Mouse (Mus musculus) thymus, postnatal 25 days (tissue): ENCODE measurements around the gene Drd4.

Experiments used
- DNase-seq: peaks from one replicate; pipeline ENCODE4 v3.0.0; 2022

Drd4 gene

DNA sequence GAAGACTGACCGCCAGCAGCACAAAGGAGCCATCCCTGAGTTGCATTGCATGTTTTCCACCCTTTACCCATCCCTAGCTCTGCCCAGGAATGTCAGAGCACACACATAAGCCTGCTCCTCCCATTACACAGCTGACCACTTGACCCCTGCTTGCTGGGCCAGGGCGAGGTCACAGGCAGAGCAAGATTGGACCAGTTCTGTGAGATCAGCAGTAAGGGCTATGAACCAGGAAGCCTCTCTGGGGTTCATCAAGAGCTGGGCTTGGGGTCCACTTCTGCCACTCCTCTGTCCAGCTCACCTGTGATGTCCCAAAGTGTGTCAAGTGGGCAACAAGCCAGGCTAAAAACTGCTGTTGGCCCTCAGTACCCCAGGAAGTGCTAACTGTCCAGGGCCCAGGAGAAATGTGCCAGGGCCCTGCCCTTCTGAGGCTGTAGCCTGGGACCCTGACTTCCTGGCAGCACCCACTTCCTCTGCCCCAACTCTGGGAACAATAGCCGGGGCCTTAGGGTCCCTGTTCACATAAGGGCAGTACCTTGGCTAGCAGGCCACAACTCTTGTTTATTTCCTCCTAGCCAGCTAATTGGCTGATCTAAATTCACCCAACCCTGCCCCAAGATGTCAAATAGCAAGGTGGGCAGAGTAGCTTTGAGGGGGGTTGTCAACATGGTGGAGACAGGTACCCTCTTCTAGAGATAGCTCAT, 46.1 kb downstream of the Drd4 start:
- DNase-seq, result no peak

DNA sequence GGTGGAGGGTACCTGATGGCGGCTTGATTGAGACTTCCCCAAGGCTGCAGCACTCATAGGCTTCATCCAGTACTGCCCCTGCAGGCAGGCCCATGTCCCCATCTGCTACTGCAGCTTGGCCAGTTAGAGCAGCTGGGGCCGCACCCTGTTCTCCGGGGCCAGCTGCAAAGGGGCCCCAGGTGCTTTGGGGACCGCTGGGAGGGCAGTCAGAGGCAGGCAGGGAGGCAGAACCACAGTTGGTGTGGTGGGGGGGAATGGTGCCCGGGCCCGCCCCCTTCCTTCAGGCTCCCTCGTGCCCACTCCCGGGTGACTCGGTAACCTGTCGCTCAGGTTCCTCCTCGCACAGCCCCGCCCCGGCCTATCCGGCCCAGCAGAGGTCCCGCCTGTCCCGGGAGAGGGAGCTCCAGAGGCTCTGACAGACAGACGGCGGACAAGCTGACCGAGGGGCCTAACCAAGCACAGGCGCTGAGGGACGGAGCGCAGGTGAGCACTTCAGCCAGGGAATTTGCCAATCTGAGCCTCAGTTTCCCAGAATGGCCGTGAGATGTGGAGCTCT, 46.8 kb downstream of the Drd4 start, which contains the start of gene Eps8l2:
Eps8l2 (plus strand) TSS at position 305 of the 556 bp plus-strand sequence.
- peak; percentile 30 for DNase-seq

DNA sequence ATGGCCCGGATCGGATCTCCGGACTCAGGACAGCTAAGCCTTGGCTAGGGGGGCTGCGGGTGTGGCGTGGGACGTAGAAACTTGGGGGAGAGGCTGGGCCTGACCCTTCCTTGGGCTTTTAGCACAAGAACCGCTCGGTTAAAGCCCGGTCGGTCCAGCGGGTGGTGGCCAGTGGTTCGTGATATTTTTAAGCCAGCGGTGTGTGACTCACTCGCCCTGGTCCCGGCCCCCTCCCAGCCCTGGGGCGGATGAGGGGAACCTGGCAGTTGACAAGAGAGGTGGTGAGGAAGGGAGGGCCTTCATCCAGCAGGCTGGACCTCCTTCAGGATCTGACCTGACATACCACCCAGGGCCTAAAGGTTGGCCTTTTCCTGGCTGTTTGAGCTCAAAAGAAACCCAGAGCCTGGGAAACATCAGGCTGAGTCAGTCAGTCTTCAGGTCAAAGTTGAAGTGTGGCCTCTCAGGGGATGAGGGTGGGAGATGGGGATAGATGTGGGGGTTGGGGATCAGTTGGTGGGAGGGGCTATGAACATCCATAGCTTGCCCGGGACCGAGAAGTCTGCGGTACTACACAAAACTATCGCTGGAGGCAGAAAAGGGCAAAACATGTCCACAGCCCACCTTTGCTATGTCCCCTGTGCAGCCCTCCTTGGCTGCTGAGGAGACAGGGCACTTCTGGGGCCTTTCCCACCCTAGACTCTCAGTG, 47.6 kb downstream of the Drd4 start:
- DNase-seq, result no peak

GRCm38 (mm10) chr7:141340023-141340422, 48.2 kb downstream of the Drd4 start:
- no peak for DNase-seq

GRCm38 (mm10) chr7:141340476-141340875, 48.7 kb downstream of the Drd4 start:
- no peak for DNase-seq

- DNase-seq, result no peak
Observed at GRCm38 (mm10) chr7:141341689-141342226, 50.0 kb downstream of the Drd4 start.

GRCm38 (mm10) chr7:141343230-141343629, 51.4 kb downstream of the Drd4 start:
- DNase-seq, result no peak

DNA sequence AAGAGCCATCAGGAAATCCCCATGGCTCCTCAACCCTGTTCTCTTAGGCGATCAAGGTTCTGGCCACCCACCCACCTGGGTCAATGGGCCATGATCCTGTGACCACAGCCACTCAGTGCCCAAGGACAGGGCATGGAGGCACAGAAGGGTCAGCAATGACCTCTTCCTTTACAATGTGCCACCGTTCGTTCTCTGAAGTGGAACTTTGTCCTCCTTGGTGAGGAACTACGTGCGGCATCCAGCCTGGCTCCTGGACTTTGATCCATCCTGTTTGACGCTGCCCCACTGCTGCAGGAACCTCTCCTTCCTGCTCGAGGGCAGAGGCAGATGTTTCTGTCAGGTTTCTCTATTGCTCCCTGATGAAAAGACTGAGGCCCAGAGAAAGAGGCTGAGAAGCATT, 51.9 kb downstream of the Drd4 start:
- DNase-seq, result no peak

- DNase-seq, result no peak
Observed at GRCm38 (mm10) chr7:141344787-141345186, 53.0 kb downstream of the Drd4 start.
